Mouse (Mus musculus): Measurements from ENCODE around the gene Sh3rf1. TPM values are rescaled to one million over a fixed set of nuclear protein-coding genes. Genes with fewer than 3 reads are reported as not detected.

Sh3rf1 gene
- polyA plus RNA-seq, 1 experiment from 2014 or later = 25.3 TPM

DNA sequence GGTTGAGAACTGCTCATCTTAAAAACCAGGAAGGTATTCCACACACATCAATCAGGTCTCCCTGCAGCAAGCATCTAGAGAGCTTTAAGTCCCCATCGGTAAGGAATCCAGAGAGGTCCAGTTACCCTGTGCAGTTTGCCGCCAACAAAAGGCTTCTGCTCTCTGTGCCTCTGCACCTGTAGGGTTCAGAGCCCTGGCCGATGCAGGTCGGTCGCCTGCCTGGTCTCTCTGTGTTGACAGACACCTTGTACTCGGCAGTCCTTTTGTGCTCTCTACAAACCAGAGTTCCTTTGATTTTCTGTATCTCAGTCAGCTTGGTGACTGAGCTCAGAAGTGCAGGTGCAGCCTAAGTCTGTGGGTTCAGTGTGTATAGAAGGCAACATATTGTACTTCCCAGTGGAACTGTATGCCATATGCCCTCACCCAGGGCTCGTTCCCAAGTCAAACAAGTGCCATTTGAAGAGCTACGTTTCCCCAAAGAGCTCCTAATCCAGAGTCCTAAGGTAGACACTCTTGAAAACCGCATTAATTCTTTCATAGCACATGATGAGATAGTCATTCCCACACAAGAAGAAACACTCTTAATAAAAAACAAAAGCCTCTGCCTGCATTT is 138.7 kb downstream of the Sh3rf1 start:
- DNase-seq (ENCODE audit: low spot score) = no peak
- Histone ChIP-seq H3K4me3 (ENCODE audit: low read depth, low read length) (no peak overlapping the region), H3K9me3 (ENCODE audit: control insufficient read depth, low read length) (no peaks in the 10 kb centered on the region), H3K27me3 (ENCODE audit: control insufficient read depth, insufficient read depth, low read length) (no peaks in the 10 kb centered on the region), H3K4me2 (replicated peaks; ENCODE audit: low read depth, low read length) (no peak overlapping the region), H3K4me1 (replicated peaks; ENCODE audit: control insufficient read depth, insufficient read depth, low read length) (0 out of 2 replicates have a peak, but pooled peaks cover 3% of the 10 kb centered on the region), H3K9ac (ENCODE audit: low read depth, low read length) (no peak overlapping the region), H3K27ac (ENCODE audit: low read depth, low read length) (no peak overlapping the region), H3K36me3 (ENCODE audit: control insufficient read depth, insufficient read depth, low read length) (no peaks in the 10 kb centered on the region)
- ATAC-seq (ENCODE audit: low FRiP score) = no peak
- 86% methylated on average over 9 of the region's 9 CpGs for WGBS

DNA sequence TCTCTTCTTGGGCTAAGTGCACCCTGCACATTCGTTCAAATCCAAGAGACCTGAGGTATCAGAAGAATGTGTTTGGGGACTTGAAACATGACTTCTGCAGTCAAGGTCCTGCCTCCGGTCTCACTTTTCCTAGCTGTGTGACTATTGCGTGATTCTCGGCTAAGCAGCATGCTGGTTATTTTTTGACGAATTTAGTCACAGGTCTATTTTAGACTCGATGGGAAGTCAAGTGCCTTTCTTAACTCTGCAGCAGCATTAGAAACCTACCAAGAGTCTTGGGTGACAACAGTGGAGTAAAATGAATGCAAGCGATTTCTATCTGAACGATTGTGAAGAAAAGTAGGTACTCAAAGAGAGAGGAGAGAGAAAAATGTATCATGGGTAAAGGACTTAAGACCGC is 149.6 kb downstream of the Sh3rf1 start:
- H3K9me3 ChIP-seq (ENCODE audit: control insufficient read depth, low read length) = no peaks in the 10 kb centered on the region
- ATAC-seq (ENCODE audit: low FRiP score) (no peak), DNase-seq (ENCODE audit: low spot score) (no peak)
- no peak overlapping the region for H3K4me3 ChIP-seq (ENCODE audit: low read depth, low read length)
- H3K9ac ChIP-seq (ENCODE audit: low read depth, low read length) = no peak overlapping the region
- no peak overlapping the region for H3K4me2 ChIP-seq (replicated peaks; ENCODE audit: low read depth, low read length)
- 96% methylated on average over 9 of the region's 9 CpGs for WGBS
- no peaks in the 10 kb centered on the region for H3K36me3 ChIP-seq (ENCODE audit: control insufficient read depth, insufficient read depth, low read length)
- H3K4me1 ChIP-seq (replicated peaks; ENCODE audit: control insufficient read depth, insufficient read depth, low read length) = no peaks in the 10 kb centered on the region
- no peak overlapping the region for H3K27ac ChIP-seq (ENCODE audit: low read depth, low read length)
- no peaks in the 10 kb centered on the region for H3K27me3 ChIP-seq (ENCODE audit: control insufficient read depth, insufficient read depth, low read length)

DNA sequence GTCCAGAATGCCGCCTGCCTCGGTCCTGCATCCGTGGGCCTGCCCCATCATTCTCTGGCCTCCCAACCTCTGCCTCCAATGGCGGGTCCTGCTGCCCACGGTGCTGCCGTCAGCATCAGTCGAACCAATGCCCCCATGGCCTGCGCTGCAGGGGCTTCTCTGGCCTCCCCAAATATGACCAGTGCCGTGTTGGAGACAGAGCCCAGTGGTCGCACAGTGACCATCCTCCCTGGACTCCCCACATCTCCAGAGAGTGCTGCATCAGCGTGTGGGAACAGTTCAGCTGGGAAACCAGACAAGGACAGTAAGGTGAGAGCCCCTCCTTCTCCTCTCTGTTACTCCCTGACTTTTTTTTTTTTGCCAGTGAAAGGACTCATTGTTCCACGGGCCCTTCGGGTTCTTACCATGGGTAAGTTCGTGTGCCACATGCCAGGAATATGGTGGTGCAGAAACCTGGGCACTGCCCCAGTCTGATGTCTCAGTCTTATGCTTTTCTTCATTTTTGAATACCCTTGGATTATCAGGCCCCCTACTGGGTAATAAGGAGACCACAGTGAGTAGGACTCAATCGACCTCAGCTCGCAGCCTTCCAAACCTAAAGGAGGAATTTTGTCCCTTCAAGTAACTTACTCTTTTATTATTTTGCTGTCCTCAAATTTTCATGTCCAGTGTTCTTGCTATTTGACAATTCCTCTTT is 150.5 kb downstream of the Sh3rf1 start:
- Histone ChIP-seq H3K4me3 (ENCODE audit: low read depth, low read length) (no peak overlapping the region), H3K36me3 (ENCODE audit: control insufficient read depth, insufficient read depth, low read length) (no peaks in the 10 kb centered on the region), H3K9me3 (ENCODE audit: control insufficient read depth, low read length) (no peaks in the 10 kb centered on the region), H3K27ac (ENCODE audit: low read depth, low read length) (no peak overlapping the region), H3K9ac (ENCODE audit: low read depth, low read length) (no peak overlapping the region), H3K4me1 (replicated peaks; ENCODE audit: control insufficient read depth, insufficient read depth, low read length) (no peaks in the 10 kb centered on the region; the same call in 1 of the 2 replicates), H3K27me3 (ENCODE audit: control insufficient read depth, insufficient read depth, low read length) (no peaks in the 10 kb centered on the region), H3K4me2 (replicated peaks; ENCODE audit: low read depth, low read length) (no peak overlapping the region)
- DNase-seq (ENCODE audit: low spot score) (no peak), ATAC-seq (ENCODE audit: low FRiP score) (no peak)
- 86% methylated on average over 16 of the region's 16 CpGs for WGBS

DNA sequence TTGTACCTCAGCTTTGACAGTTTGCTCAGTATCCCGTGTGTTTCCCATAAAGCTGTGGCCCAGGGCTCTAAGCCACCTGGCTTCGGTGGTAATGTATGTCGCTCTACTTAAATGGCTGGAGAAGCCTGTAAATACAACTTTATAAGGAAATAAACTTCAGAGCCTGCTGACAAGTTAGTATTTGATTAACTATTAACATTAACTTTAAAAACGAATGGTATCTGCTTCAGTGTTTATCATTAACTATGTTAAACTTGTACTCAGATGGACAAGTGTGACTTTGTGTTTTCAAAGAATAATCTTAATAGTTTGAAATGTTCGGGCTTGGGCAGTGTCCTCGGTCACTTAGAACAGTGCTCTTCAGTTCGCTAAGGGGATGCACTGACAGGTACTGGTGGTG is 151.5 kb downstream of the Sh3rf1 start:
- Histone ChIP-seq H3K9me3 (ENCODE audit: control insufficient read depth, low read length) (no peaks in the 10 kb centered on the region), H3K9ac (ENCODE audit: low read depth, low read length) (no peak overlapping the region), H3K4me1 (replicated peaks; ENCODE audit: control insufficient read depth, insufficient read depth, low read length) (no peaks in the 10 kb centered on the region; the same call in 1 of the 2 replicates), H3K27me3 (ENCODE audit: control insufficient read depth, insufficient read depth, low read length) (no peaks in the 10 kb centered on the region), H3K4me2 (replicated peaks; ENCODE audit: low read depth, low read length) (no peak overlapping the region), H3K4me3 (ENCODE audit: low read depth, low read length) (no peak overlapping the region), H3K27ac (ENCODE audit: low read depth, low read length) (no peak overlapping the region), H3K36me3 (ENCODE audit: control insufficient read depth, insufficient read depth, low read length) (no peaks in the 10 kb centered on the region)
- DNase-seq (ENCODE audit: low spot score) (no peak), ATAC-seq (ENCODE audit: low FRiP score) (no peak)
- 93% methylated on average over 7 of the region's 7 CpGs for WGBS

DNA sequence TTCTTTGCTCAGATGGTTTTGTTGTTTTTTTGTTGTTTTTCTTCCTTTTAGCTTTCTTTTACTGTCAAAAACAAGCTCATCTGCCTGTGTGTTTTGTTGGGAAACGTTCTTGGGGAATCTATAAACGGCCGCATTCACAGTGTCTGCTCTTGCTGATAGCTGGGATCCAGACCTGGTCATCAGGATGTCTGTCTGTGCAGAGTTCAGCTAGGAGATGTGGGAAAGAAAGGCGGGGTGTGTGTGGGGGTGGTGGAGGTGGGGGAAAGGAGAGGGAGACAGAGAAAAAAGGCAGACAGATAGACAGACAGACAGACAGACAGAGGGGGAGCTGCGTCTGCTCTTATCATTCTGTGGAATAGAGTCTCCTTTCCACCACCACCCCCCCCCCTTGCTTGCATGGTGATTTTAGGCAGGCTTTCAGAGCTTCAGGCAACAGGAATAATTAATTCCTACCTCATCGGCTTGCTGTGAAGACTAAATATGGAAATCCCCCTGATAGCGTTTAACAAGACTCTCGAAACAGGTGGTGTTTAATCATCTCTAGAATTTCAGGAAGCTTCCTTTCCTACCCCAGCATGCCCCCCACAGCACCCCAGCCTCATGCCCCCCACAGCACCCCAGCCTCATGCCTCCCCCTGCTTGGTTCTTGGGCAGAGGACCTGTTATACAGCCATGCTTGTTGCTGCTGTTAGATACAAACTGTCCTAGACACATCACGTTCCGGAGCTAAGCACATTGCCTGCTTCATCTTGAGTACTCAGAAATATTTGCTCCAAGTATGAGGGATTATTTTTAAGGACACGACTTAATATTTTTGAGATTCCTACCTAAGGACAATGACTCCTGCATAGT is 155.4 kb downstream of the Sh3rf1 start:
- ATAC-seq (ENCODE audit: low FRiP score) = peak; percentile 35; the same call in 1 of the 2 replicates
- no peak overlapping the region for H3K4me2 ChIP-seq (replicated peaks; ENCODE audit: low read depth, low read length)
- no peak overlapping the region for H3K27ac ChIP-seq (ENCODE audit: low read depth, low read length)
- no peaks in the 10 kb centered on the region for H3K9me3 ChIP-seq (ENCODE audit: control insufficient read depth, low read length)
- H3K4me3 ChIP-seq (ENCODE audit: low read depth, low read length) = no peak overlapping the region
- 77% methylated on average over 11 of the region's 11 CpGs for WGBS
- H3K27me3 ChIP-seq (ENCODE audit: control insufficient read depth, insufficient read depth, low read length) = no peaks in the 10 kb centered on the region
- H3K9ac ChIP-seq (ENCODE audit: low read depth, low read length) = no peak overlapping the region
- H3K4me1 ChIP-seq (replicated peaks; ENCODE audit: control insufficient read depth, insufficient read depth, low read length) = no peaks in the 10 kb centered on the region; the same call in 1 of the 2 replicates
- no peaks in the 10 kb centered on the region for H3K36me3 ChIP-seq (ENCODE audit: control insufficient read depth, insufficient read depth, low read length)
- no peak for DNase-seq (ENCODE audit: low spot score)

DNA sequence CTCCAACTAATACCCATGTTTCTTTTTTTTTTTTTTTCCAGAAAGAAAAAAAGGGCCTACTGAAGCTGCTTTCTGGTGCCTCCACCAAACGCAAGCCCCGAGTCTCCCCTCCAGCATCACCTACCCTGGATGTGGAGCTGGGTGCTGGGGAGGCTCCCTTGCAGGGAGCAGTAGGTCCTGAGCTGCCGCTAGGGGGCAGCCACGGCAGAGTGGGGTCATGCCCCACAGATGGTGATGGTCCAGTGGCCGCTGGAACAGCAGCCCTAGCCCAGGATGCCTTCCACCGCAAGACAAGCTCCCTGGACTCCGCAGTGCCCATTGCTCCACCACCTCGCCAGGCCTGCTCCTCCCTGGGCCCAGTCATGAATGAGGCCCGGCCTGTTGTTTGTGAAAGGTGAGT is 160.9 kb downstream of the Sh3rf1 start:
- Histone ChIP-seq H3K4me3 (ENCODE audit: low read depth, low read length) (no peak overlapping the region), H3K27me3 (ENCODE audit: control insufficient read depth, insufficient read depth, low read length) (no peaks in the 10 kb centered on the region), H3K27ac (ENCODE audit: low read depth, low read length) (no peak overlapping the region), H3K9me3 (ENCODE audit: control insufficient read depth, low read length) (no peaks in the 10 kb centered on the region), H3K4me1 (replicated peaks; ENCODE audit: control insufficient read depth, insufficient read depth, low read length) (peaks cover 11% of the 10 kb centered on the region), H3K4me2 (replicated peaks; ENCODE audit: low read depth, low read length) (no peak overlapping the region), H3K9ac (ENCODE audit: low read depth, low read length) (no peak overlapping the region), H3K36me3 (ENCODE audit: control insufficient read depth, insufficient read depth, low read length) (no peaks in the 10 kb centered on the region)
- ATAC-seq (ENCODE audit: low FRiP score) (no peak), DNase-seq (ENCODE audit: low spot score) (no peak)
- WGBS = 77% methylated on average over 9 of the region's 9 CpGs

DNA sequence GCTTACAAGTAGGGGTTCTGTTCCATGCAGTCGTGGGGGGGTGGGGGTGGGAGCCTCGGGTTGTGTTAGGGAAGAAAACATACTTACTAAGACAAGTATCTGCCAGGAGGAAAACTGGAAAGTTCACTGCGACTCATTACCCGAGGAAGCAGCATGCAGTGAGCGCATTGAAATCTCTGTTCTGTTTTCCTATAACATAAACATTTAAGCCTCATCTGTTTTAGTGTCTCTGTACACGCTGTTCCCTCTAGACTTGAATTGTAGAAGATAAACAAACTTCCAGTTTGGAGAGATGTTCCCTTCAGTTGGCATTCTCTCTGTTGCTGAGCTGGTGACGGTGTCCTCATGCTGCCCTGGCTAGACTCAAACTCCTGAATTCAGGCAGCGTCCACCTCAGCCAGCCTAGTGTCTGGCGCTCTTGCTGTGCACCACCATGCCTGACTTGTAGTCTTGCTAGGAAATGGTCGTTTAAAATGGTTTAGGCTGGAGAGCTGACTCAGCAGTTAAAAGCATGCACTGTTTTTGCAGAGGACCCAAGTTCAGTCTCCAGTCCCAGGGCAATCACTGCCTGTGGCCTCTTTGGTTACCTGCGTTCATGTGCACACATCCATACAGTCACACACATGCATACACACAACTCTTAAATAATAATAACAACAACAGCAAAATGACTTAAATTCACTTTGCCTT is 162.0 kb downstream of the Sh3rf1 start:
- Histone ChIP-seq H3K36me3 (ENCODE audit: control insufficient read depth, insufficient read depth, low read length) (no peaks in the 10 kb centered on the region), H3K9ac (ENCODE audit: low read depth, low read length) (no peak overlapping the region), H3K4me1 (replicated peaks; ENCODE audit: control insufficient read depth, insufficient read depth, low read length) (peaks cover 11% of the 10 kb centered on the region), H3K4me2 (replicated peaks; ENCODE audit: low read depth, low read length) (no peak overlapping the region), H3K27ac (ENCODE audit: low read depth, low read length) (peak overlapping the region; percentile 92), H3K27me3 (ENCODE audit: control insufficient read depth, insufficient read depth, low read length) (no peaks in the 10 kb centered on the region), H3K9me3 (ENCODE audit: control insufficient read depth, low read length) (no peaks in the 10 kb centered on the region), H3K4me3 (ENCODE audit: low read depth, low read length) (no peak overlapping the region)
- WGBS = 81% methylated on average over 11 of the region's 11 CpGs
- ATAC-seq (ENCODE audit: low FRiP score) = no peak
- no peak for DNase-seq (ENCODE audit: low spot score)

DNA sequence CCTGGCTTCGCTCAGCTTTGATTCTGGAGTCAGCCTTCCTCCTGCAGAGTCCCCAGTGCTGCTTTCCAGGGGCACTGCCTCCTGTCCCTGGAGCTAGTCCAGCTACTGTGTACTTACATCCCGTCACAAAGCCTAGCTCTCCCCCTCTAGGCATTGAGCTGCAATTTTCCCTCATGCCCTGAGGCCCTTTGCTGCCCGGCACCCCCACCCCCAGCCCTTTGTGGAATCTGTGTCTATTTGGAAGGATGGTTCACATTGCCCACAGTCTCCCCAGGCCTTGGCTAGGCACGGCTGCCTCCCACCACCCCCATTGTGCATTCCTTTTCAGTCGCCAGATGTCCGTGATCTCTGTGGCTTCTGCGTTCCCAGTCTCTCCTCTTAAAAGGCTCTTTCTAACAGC is 163.0 kb downstream of the Sh3rf1 start:
- DNase-seq (ENCODE audit: low spot score) (peak; percentile 75), ATAC-seq (ENCODE audit: low FRiP score) (peak; percentile 82)
- H3K4me1 ChIP-seq (replicated peaks; ENCODE audit: control insufficient read depth, insufficient read depth, low read length) = peaks cover 11% of the 10 kb centered on the region
- no peak overlapping the region for H3K4me3 ChIP-seq (ENCODE audit: low read depth, low read length)
- peak overlapping the region; percentile 38; the same call in 1 of the 2 replicates for H3K9ac ChIP-seq (ENCODE audit: low read depth, low read length)
- no peaks in the 10 kb centered on the region for H3K9me3 ChIP-seq (ENCODE audit: control insufficient read depth, low read length)
- 3% methylated on average over 7 of the region's 7 CpGs for whole genome bisulfite sequencing
- H3K27ac ChIP-seq (ENCODE audit: low read depth, low read length) = peak overlapping the region; percentile 92
- H3K27me3 ChIP-seq (ENCODE audit: control insufficient read depth, insufficient read depth, low read length) = no peaks in the 10 kb centered on the region
- no peak overlapping the region; the same call in 1 of the 2 replicates for H3K4me2 ChIP-seq (replicated peaks; ENCODE audit: low read depth, low read length)
- no peaks in the 10 kb centered on the region for H3K36me3 ChIP-seq (ENCODE audit: control insufficient read depth, insufficient read depth, low read length)

Measured in hindbrain, embryonic 11.5 days (tissue).